Mouse (Mus musculus) frontal cortex, adult 2 months (tissue): ENCODE data around the gene Itgb3. TPM values are rescaled to one million over a fixed set of nuclear protein-coding genes. Genes with fewer than 3 reads are reported as not detected.

Source experiments
- DNase-seq, 2 experiments: peaks; one replicate each; pipeline ENCODE4 v3.0.0; 2022; ENCODE audit warnings: low spot score in 1 of 2; ENCODE audit errors: extremely low spot score in 1 of 2
- polyA plus RNA-seq: library from polyadenylated mRNA; depleted of rRNA; stranded (reverse); fragments of >200 nt; gene quantifications from 2 replicates; pipeline ENCODE4 v1.2.3, GENCODE M21; 2012

Itgb3 gene
- polyA plus RNA-seq, 1 experiment: 1.9 TPM

- no peak for DNase-seq
These were observed 38.4 kb downstream of the Itgb3 start for GRCm38 (mm10) chr11:104646173-104646572.

- no peak for DNase-seq
These were observed 38.8 kb downstream of the Itgb3 start for GRCm38 (mm10) chr11:104646611-104647010.

- DNase-seq: no peak
These were observed 39.5 kb downstream of the Itgb3 start for GRCm38 (mm10) chr11:104647188-104647867.

- DNase-seq: no peak
These were observed 40.8 kb downstream of the Itgb3 start for GRCm38 (mm10) chr11:104648571-104648970.

- no peak for DNase-seq
These were observed 52.8 kb downstream of the Itgb3 start for GRCm38 (mm10) chr11:104660599-104660998.

GRCm38 (mm10) chr11:104661106-104661505, 53.3 kb downstream of the Itgb3 start:
- DNase-seq: no peak

- no peak for DNase-seq
These were observed 53.9 kb downstream of the Itgb3 start for GRCm38 (mm10) chr11:104661531-104662205.

GRCm38 (mm10) chr11:104662573-104662972, 54.8 kb downstream of the Itgb3 start:
- DNase-seq: no peak

GRCm38 (mm10) chr11:104663241-104663877, 55.6 kb downstream of the Itgb3 start:
- DNase-seq: no peak

GRCm38 (mm10) chr11:104663878-104664261, 56.1 kb downstream of the Itgb3 start:
- DNase-seq: no peak

GRCm38 (mm10) chr11:104664441-104664840, 56.6 kb downstream of the Itgb3 start:
- no peak for DNase-seq

- DNase-seq: no peak
These were observed 59.6 kb downstream of the Itgb3 start for GRCm38 (mm10) chr11:104667399-104667798.

GRCm38 (mm10) chr11:104673412-104673811, 65.6 kb downstream of the Itgb3 start:
- DNase-seq: no peak

- no peak for DNase-seq
These were observed 67.0 kb downstream of the Itgb3 start for GRCm38 (mm10) chr11:104674768-104675167.

- DNase-seq: no peak
These were observed 77.7 kb downstream of the Itgb3 start, which contains the start of gene Gm11639 for GRCm38 (mm10) chr11:104685548-104685947. Gene Gm11639 (plus strand): TSS chr11:104685707.

GRCm38 (mm10) chr11:104693235-104693634, 85.4 kb downstream of the Itgb3 start:
- DNase-seq: peak; percentile 12 to 62

GRCm38 (mm10) chr11:104704097-104704496, 96.3 kb downstream of the Itgb3 start:
- DNase-seq: no peak

- no peak for DNase-seq
These were observed 99.3 kb downstream of the Itgb3 start for GRCm38 (mm10) chr11:104707084-104707483.
